Mouse (Mus musculus): ENCODE data around the gene Mcrs1.

- TF ChIP-seq EP300 (IDR thresholded peaks at IDR 0.05; ENCODE audit: low read depth in 1 of 2, low read length in 2 of 2), result no peak
- TF ChIP-seq POLR2A (IDR thresholded peaks at IDR 0.05; ENCODE audit: control insufficient read depth in 1 of 2, insufficient read depth in 1 of 2, low read depth in 1 of 2, low read length in 2 of 2, poor library complexity in 1 of 2), result no peak
- TF ChIP-seq SIN3A (IDR thresholded peaks at IDR 0.05; ENCODE audit: low read length), result peak; percentile 68
- no peak for TF ChIP-seq CTCF (IDR thresholded peaks at IDR 0.05 in 2 of 3, conservative IDR thresholded peaks at IDR 0.05 in 1 of 3; ENCODE audit: control insufficient read depth in 1 of 3, insufficient read depth in 1 of 3, low read depth in 2 of 3, low read length in 3 of 3, poor library complexity in 1 of 3, severe bottlenecking in 1 of 3)
- no peak for TF ChIP-seq MAZ (IDR thresholded peaks at IDR 0.05; ENCODE audit: low read depth, low read length)
- no peak for TF ChIP-seq ZC3H11A (IDR thresholded peaks at IDR 0.05; ENCODE audit: low read depth, low read length)
- no peak for TF ChIP-seq GABPA (IDR thresholded peaks at IDR 0.05; ENCODE audit: low read depth, low read length)
- no peak for TF ChIP-seq POLR2AphosphoS2 (IDR thresholded peaks at IDR 0.05; ENCODE audit: low read length)
- TF ChIP-seq USF1 (IDR thresholded peaks at IDR 0.05; ENCODE audit: low read depth, low read length), result no peak
- TF ChIP-seq MEF2A (IDR thresholded peaks at IDR 0.05; ENCODE audit: extremely low read depth, insufficient replicate concordance, low read depth, low read length, poor library complexity, severe bottlenecking), result no peak
- 0 out of 2 replicates have a peak, but pooled peaks have one; percentile 22 for TF ChIP-seq MYC (IDR thresholded peaks at IDR 0.05; ENCODE audit: low read depth, low read length)
- TF ChIP-seq CHD2 (IDR thresholded peaks at IDR 0.05; ENCODE audit: low read length), result no peak
These were observed 42.5 kb upstream of the Mcrs1 start for GRCm38 (mm10) chr15:99294287-99294686.

All from MEL (cell line).